Comparison of ENCODE assay signal across 11 mouse cellular contexts in the genomic region with DNA sequence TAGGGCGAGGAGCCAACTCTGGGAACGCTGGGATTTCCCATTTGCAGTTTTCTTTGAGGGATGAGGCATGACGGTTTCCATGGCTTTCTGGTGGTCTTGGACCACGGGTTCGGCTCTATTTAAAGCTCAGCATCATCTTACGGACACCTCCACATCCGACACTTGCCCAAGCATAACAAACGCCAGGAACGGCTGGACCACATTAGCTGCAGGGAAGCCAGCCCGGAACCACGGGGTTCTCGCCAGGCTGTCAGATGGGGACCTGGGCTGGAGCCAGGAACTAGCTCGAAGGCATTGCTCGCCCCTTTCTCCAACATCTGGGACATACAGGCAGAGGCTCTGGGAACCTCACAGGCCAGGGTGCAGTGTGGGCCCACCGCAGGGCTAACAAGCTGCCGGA. TPM values are rescaled to one million over a fixed set of nuclear protein-coding genes. Genes with fewer than 3 reads are reported as not detected.
DNase-seq lines count a peak whose midpoint lies in the region; ATAC-seq and TF ChIP-seq lines count a peak whose summit lies in the region.
"Had no signal": no experiment of that assay in that cellular context is flagged by ENCODE, and none has a peak within 500 bp of the region (broad histone marks: within the 10 kb centered on the region; RNA-seq: fewer than 3 reads in every experiment).

No protein-coding gene starts in this region.

- H3K27me3 ChIP-seq in limb, embryonic 14.5 days (ENCODE audit: control insufficient read depth, insufficient read depth, low read length), result no peaks in the 10 kb centered on the region
- H3K27me3 ChIP-seq in limb, embryonic 10.5 days (ENCODE audit: low read depth, poor library complexity, severe bottlenecking), result no peaks in the 10 kb centered on the region
- H3K27me3 ChIP-seq: heart, embryonic 15.5 days; liver, embryonic 13.5 days had no signal

- peak; percentile 50 to 52 for DNase-seq in cerebellum, adult 18-20 months
- DNase-seq in cerebellum, adult 9-10 months, result no peak
- DNase-seq in limb, embryonic 14.5 days (ENCODE audit: low spot score), result peak; percentile 68
- no peak for DNase-seq in limb, embryonic 10.5 days (ENCODE audit: low spot score)
- peak; percentile 87 for DNase-seq in gastrocnemius, adult 2 months
- peak; percentile 12 for DNase-seq in lung, postnatal 25 days (ENCODE audit: low spot score)
- DNase-seq in yolk sac, embryonic 10.5 days (ENCODE audit: low spot score), result no peak
- DNase-seq: liver, embryonic 13.5 days had no signal

- no peaks in the 10 kb centered on the region for H3K36me3 ChIP-seq in limb, embryonic 14.5 days (ENCODE audit: control insufficient read depth, insufficient read depth, low read length)
- no peaks in the 10 kb centered on the region for H3K36me3 ChIP-seq in limb, embryonic 10.5 days
- H3K36me3 ChIP-seq: heart, embryonic 15.5 days; liver, embryonic 13.5 days had no signal

- 34% methylated on average over 16 of the region's 16 CpGs for WGBS in limb, embryonic 14.5 days
- 74% methylated on average over 16 of the region's 16 CpGs for WGBS in limb, embryonic 10.5 days

- TF ChIP-seq CTCF in gastrocnemius, adult 2 months (IDR thresholded peaks at IDR 0.05), result no peak

- H3K9ac ChIP-seq in limb, embryonic 14.5 days (ENCODE audit: low read depth, low read length, severe bottlenecking), result no peak overlapping the region
- H3K9ac ChIP-seq: heart, embryonic 15.5 days; liver, embryonic 13.5 days had no signal

- no peak for TF ChIP-seq POLR2A in limb, embryonic 14.5 days (IDR thresholded peaks at IDR 0.05; ENCODE audit: borderline replicate concordance, extremely low read depth, insufficient read depth, insufficient read length)

- ATAC-seq in limb, embryonic 14.5 days (ENCODE audit: low FRiP score, low read depth), result no peak
- no peak for ATAC-seq in CD4-positive, CD25-positive, alpha-beta regulatory T cell, adult 4 months

- intact Hi-C loops in gastrocnemius, adult 2 months (cut with DNase I), result loop anchor here (10.0 kb wide), 1 partner anchor 126 kb away; no protein-coding TSS in a partner anchor

- H3K4me1 ChIP-seq in limb, embryonic 14.5 days (ENCODE audit: control insufficient read depth, insufficient read depth, low read length), result peaks cover 5% of the 10 kb centered on the region; the same call in 1 of the 2 replicates
- H3K4me1 ChIP-seq in limb, embryonic 10.5 days, result 0 out of 2 replicates have a peak, but pooled peaks cover 1% of the 10 kb centered on the region
- H3K4me1 ChIP-seq: heart, embryonic 15.5 days had no signal

- no peak overlapping the region for H3K4me3 ChIP-seq in limb, embryonic 14.5 days (replicated peaks; ENCODE audit: low read length)
- no peak overlapping the region for H3K4me3 ChIP-seq in limb, embryonic 10.5 days
- H3K4me3 ChIP-seq in gastrocnemius, adult 2 months, result peak overlapping the region; percentile 3; the same call in 1 of the 2 replicates
- H3K4me3 ChIP-seq: heart, embryonic 15.5 days; liver, embryonic 13.5 days had no signal

- no peaks in the 10 kb centered on the region for H3K9me3 ChIP-seq in limb, embryonic 14.5 days (ENCODE audit: control insufficient read depth, low read length)
- no peaks in the 10 kb centered on the region for H3K9me3 ChIP-seq in limb, embryonic 10.5 days (replicated peaks)
- H3K9me3 ChIP-seq: heart, embryonic 15.5 days; liver, embryonic 13.5 days had no signal

- peak overlapping the region; percentile 3; the same call in 1 of the 2 replicates for H3K4me2 ChIP-seq in limb, embryonic 14.5 days (replicated peaks; ENCODE audit: low read depth, low read length, severe bottlenecking)
- H3K4me2 ChIP-seq: heart, embryonic 15.5 days; liver, embryonic 13.5 days had no signal

- H3K27ac ChIP-seq in limb, embryonic 14.5 days (replicated peaks; ENCODE audit: low read depth, low read length), result 0 out of 2 replicates have a peak overlapping the region, but pooled peaks have one; percentile 2
- H3K27ac ChIP-seq in limb, embryonic 10.5 days, result no peak overlapping the region
- H3K27ac ChIP-seq in gastrocnemius, adult 2 months, result peak overlapping the region; percentile 81
- H3K27ac ChIP-seq: heart, embryonic 15.5 days; liver, embryonic 13.5 days had no signal

RNA-seq across cellular contexts. Expression of gene Letmd1, which starts 17.6 kb away (rescaled TPM):
- polyA plus RNA-seq in limb, embryonic 14.5 days (2012; rRNA removed), result 62.4 and 72.0 TPM in 2 replicates
- polyA plus RNA-seq in limb, embryonic 14.5 days (2014; fragmentation: Nextera tagmentation; extraction: Ambion mirVana), result 27.9 and 29.8 TPM in 2 replicates
- 29.7 and 31.4 TPM in 2 replicates for polyA plus RNA-seq in limb, embryonic 10.5 days (2016; fragmentation: Nextera tagmentation; extraction: Ambion mirVana)
- 1 to 10 TPM; 8.8 to 10.0 TPM for total RNA-seq in gastrocnemius, adult 2 months (2021)
- polyA plus RNA-seq in CD4-positive, CD25-positive, alpha-beta regulatory T cell, adult 4 months (2017; shearing (Covaris generic)), result 10 to 100 TPM; 52.3 to 82.7 TPM

RNA-seq across cellular contexts. Expression of gene Slc11a2, which starts 26.4 kb away (rescaled TPM):
- 30.3 and 41.1 TPM in 2 replicates for polyA plus RNA-seq in limb, embryonic 14.5 days (2012; rRNA removed)
- polyA plus RNA-seq in limb, embryonic 14.5 days (2014; fragmentation: Nextera tagmentation; extraction: Ambion mirVana), result 20.4 TPM in 2 replicates
- 30.4 and 31.0 TPM in 2 replicates for polyA plus RNA-seq in limb, embryonic 10.5 days (2016; fragmentation: Nextera tagmentation; extraction: Ambion mirVana)
- 10 to 100 TPM; 38.4 to 52.0 TPM for total RNA-seq in gastrocnemius, adult 2 months (2021)
- polyA plus RNA-seq in CD4-positive, CD25-positive, alpha-beta regulatory T cell, adult 4 months (2017; shearing (Covaris generic)), result 10 to 100 TPM; 31.4 to 39.1 TPM

RNA-seq across cellular contexts. Expression of gene Gm5475, which starts 29.3 kb away (rescaled TPM):
- polyA plus RNA-seq in limb, embryonic 14.5 days (2012; rRNA removed), result 0.03 and 0.04 TPM in 2 replicates
- polyA plus RNA-seq in limb, embryonic 14.5 days (2014; fragmentation: Nextera tagmentation; extraction: Ambion mirVana), result 0.12 TPM in 1 of 2 replicates, not detected in the other
- 0.08 and 0.11 TPM in 2 replicates for polyA plus RNA-seq in limb, embryonic 10.5 days (2016; fragmentation: Nextera tagmentation; extraction: Ambion mirVana)
- total RNA-seq in gastrocnemius, adult 2 months (2021), result not detected
- not detected for polyA plus RNA-seq in CD4-positive, CD25-positive, alpha-beta regulatory T cell, adult 4 months (2017; shearing (Covaris generic))
- total RNA-seq: adrenal gland, postnatal 36 days had no signal
- polyA plus RNA-seq: heart, embryonic 15.5 days; liver, embryonic 13.5 days had no signal

RNA-seq across cellular contexts. Expression of gene Csrnp2, which starts 44.0 kb away (rescaled TPM):
- 14.6 and 17.9 TPM in 2 replicates for polyA plus RNA-seq in limb, embryonic 14.5 days (2012; rRNA removed)
- 18.2 and 20.8 TPM in 2 replicates for polyA plus RNA-seq in limb, embryonic 14.5 days (2014; fragmentation: Nextera tagmentation; extraction: Ambion mirVana)
- polyA plus RNA-seq in limb, embryonic 10.5 days (2016; fragmentation: Nextera tagmentation; extraction: Ambion mirVana), result 24.8 and 28.2 TPM in 2 replicates
- total RNA-seq in gastrocnemius, adult 2 months (2021), result 1 to 10 TPM; 2.8 to 3.0 TPM
- polyA plus RNA-seq in CD4-positive, CD25-positive, alpha-beta regulatory T cell, adult 4 months (2017; shearing (Covaris generic)), result 1 to 10 TPM; 1.8 to 2.5 TPM

Comparison
In these comparisons a context has a peak if more than half of its experiments do, and no peak if none do; other contexts are left out.
1. DNase-seq: peak in cerebellum, adult 18-20 months (2 of 2), limb, embryonic 14.5 days (single experiment), gastrocnemius, adult 2 months (single experiment) and lung, postnatal 25 days (single experiment); none in cerebellum, adult 9-10 months (single experiment), limb, embryonic 10.5 days (single experiment) and yolk sac, embryonic 10.5 days (single experiment).